Mouse (Mus musculus): ENCODE measurements at regions not wholly inside any gene's neighbourhood (a gene's known extent, or its start where the extent isn't known, plus 50 kb on each side); places are given as distances from the start of the nearest gene placed in this dataset.

DNA sequence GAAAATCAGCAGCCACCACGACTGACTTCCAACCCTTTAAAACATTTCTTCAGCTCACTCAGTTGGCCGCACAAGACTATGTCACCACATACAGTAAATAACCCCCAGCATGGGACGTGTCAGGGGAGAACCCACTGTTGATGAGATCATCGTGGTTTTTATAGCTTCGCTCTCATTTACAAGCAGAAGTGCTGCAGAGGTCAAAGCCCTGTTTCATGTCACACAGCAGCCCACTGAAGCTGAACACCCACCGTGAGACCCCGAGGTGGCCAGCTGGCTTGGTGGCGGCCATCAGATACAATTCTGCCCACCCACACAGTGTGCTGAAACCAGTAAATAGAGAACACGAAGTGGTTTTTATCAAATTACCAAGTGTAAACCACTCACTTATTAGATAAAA is 503.7 kb downstream of the Fat4 start:
- no peak for DNase-seq

DNA sequence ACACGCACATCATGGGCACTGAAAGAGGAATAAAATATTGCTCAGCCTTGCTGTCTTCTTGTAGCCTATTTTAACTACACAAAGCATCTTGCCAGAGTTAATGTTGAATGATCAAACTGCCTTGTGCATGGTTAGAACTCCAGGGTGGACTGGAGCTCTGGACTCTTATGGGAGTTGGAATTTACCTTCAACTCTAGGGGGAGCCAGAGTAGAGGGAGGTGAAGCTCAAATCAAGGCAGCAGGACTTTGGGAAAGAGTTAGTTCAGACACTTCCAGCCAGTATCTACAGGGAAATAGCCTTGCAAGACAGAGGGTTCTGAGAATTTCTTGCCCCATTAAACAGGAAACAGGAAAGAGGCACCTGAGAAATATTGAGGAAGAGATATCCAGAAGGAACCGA is 505.3 kb downstream of the Fat4 start:
- no peak for DNase-seq

DNA sequence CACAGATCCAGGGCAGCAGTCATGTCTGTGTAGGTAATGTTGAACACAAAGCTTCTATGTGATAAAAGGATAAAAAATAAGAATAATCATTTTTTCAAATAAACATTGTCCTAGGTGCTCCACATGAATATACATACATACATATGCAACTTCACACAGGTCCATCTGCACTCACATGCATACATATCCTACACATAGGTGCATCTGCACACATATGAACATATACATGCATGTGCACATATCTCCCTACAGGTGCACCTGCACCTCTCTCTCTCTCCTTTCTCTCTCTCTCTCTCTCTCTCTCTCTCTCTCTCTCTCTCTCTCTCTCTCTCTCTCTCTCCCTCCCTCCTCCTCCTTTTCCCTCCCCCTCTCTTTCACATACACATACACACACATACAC is 509.9 kb downstream of the Fat4 start:
- DNase-seq: no peak

DNA sequence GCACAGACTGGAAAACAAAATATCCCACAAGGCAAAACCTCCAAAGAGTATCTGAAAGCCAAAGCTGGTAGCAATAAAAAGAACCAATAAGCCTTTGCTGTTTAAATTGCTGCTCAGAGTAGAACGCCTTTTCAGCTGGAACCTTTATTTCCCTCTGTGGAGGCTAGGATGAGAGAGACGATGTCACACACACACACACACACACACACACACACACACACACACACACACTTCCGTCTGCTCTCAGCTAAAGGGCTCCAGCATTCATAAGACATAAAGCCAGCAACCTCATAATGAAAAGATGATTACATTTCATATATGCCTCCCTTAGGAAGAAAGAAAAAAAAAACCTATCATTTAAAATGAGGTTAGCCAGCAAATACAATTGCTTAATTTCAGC is 510.5 kb downstream of the Fat4 start:
- DNase-seq: no peak

DNA sequence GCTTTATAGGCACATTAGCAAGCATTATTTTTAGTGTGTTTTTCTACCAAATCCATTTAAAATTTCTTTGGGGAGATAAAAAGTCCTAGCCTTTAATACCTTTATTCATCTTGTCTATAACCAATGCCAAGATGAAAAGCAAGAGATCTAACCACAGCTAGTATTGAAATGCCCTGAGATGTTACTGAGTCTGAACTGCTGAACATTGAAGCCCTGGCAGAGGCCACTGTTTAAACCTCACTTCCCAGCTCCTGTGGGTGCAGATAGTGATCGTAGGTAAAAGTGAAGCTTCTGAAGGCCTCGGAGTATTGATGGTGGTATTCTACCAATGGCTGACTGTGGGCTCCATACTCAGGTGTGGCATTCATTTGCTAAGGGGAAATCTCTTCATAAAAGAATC is 510.9 kb downstream of the Fat4 start:
- no peak for DNase-seq

DNA sequence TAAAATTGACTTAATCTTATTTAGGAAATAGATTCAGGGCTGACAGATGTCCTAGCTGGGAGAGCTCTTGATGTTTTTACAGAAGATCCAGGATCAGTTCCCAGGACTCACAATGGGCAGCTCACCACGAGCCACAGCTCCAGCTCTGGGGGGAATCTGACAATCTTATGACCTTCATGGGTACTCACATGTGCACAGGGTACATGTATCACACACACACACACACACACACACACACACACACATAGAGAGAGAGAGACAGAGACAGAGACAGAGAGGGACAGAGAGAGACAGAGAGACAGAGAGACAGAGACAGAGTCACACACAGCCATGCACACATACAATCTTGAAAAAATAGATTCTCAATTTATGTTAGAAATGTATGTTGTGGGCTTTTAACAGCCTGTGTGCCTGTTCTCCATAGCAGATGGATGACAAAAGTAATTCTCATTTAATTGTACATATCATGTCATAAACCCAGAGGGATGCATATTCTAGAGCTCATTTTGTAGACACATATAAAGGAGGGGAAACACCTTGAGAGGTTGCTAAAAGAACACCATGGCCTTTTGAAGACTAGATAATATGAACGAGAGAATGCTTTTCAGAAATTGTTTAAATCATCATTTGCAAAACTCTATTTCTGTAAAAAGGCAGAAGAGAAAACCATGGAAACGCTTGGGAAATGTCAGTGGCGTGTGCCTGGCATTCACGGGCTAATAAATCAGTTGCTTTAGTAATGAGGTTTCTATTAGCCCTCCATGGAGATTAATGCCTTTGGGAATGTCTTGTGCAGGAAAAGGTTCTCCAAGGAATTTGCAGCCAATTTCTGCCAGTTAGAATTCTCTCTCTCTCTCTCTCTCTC is 538.3 kb downstream of the Fat4 start:
- DNase-seq: no peak

DNA sequence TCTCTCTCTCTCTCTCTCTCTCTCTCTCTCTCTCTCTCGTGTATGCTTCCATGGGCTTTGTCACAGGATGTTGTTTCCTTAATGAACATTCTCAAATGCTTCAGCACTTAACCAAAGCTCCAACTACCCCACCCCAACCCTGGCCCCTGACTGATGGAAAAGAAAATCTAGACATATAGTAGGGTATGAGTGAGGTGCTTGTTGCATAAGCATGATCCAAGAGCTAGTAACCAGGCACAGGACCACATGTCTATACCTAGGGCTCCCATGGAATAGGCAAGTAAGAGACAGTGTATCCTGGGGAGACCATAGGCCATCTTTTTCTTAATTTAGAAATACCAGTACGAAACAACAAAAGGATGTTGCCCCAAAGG is 538.9 kb downstream of the Fat4 start:
- no peak for DNase-seq

DNA sequence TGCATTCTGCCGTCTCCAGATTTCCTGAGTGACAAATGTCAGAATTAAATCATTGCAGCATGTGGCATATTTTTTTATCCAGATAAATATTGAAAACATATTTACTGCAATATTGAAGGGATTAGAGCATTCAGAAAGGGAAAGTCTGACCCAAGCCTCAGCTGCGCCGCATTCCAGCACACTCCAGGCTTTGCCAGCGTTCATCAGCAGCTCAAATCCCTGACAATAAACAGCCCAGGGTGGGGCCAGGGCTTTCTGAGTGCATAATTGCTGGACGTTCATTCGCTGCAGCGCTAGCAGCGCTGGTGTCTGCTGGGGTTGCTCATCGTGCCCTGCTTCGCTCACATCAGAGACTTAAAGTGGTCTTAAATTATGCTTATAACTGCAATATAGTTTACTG is 556.6 kb downstream of the Fat4 start:
- no peak for DNase-seq

DNA sequence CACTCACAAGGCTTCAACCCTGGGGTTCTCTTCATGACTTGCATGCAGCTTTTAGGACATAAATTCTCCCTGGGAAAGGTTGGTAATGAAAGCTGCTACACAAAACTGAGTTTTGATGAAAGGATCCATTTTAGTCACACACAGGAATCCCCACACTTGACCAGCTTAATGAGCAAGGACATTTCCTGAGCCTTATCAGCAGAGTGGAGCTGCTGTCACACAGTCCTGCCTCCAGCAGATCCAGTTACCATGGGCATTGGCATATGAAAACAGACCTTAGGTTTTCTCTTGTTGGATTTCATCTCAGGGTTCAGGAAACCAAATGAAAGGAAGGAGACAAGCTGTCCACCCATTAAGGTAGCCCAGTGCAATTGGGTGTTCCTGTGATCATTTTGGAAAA is 568.9 kb downstream of the Fat4 start:
- no peak for DNase-seq

DNA sequence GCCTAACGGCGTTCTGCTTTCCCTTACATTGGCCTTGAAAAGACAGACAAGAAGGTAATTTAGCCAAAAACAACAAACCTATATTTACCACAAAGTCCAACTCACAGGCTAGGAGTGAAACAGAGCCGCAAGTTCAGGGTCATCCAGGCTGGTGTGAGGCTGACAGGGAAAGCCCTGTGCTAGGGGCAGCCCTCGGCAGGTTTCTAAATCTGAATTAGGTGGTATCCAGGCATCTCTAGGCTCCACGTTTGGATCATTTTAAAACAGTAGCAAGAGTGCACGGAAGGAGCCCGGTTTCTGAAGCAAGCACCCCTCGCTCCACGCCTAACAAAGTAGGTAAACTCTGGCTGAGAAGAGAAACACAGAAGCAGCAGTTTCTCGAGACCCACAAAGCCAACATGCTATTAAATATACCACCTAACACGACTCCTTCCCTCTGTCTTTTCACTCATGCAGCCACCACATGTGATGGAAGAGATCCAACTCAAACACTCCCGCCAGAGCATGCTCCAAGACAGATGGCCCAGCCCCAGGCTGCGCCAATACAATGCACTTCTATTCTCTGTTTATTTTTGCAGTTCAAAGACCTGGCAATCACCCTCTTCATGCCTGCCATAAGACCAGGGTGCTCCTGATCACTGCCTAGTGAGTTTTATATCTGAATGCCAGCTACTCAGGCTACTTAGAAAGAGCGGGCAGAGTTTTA is 573.6 kb downstream of the Fat4 start:
- DNase-seq: no peak

DNA sequence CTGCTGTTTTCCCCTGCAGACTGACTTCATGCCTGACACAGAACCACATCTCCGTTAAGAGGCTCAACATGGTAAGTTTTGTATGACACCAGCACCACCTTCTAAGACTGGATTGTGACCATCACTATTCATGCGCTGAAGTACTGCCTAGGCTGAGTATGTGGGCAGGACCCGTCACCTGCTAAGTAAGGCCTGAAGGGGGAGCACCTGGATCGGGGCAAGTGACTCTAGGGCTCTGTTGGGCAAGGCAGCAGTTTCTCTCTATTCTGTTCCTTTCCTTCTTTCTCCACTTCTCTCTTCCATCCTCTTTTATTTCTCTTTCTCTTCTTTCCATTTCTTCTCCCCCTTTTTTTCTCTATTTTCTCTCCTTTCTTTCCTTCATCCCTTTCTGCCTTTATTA is 574.8 kb downstream of the Fat4 start:
- no peak for DNase-seq

DNA sequence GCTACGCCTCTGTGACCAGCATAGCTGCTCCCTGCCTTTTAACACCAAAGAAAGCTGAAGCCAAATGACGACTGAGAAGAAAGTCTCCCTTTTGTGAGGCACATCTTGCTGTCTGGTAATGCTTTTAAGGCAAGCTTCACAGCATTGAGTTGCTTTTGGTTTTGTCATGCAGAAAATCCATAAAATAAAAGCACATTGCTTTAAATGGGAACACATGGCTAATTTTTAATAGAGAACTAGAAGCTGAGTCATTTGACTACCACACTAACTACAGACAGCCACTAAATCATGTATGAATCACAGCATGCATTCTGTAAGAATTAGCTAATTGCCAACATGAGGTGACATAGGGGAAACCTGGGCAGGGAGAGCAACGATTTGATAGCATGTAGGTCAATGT is 579.1 kb downstream of the Fat4 start:
- DNase-seq: no peak

DNA sequence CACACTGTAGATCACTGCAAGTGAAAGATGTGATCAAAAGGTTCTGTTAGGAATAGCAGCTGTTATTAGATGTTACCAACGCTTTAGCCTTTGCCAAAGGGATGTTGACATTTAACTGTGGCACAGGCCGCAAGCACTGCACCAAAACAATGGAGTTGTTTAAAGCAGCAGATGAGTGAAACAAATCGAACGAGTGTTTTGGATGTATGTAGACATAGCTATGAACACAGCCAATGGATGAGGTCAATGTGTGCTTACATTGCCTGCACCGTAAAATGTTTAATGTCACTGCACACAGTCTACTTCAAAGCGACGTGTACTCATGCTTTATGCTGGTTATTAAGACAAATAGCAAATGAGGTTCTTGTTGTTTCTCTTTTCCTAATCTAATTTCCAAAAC is 602.7 kb downstream of the Fat4 start:
- DNase-seq: no peak

DNA sequence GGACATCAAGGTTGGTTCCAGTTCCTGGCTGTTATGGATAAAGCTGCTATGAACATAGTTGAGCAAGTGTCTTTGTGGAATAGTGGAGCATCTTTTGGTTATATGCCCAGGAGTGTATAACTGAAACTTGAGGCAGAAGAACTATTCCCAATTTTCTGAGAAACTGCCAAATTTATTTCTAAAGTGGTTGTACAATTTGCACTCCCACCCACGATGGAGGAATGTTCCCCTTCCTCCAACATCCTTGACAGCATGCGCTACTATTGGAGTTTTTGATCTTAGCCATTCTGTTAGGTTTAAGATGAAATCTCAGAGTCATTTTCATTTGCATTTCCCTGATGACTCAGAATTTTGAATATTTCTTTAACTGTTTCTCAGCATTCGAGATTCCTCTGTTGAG is 607.6 kb downstream of the Fat4 start:
- DNase-seq: no peak

DNA sequence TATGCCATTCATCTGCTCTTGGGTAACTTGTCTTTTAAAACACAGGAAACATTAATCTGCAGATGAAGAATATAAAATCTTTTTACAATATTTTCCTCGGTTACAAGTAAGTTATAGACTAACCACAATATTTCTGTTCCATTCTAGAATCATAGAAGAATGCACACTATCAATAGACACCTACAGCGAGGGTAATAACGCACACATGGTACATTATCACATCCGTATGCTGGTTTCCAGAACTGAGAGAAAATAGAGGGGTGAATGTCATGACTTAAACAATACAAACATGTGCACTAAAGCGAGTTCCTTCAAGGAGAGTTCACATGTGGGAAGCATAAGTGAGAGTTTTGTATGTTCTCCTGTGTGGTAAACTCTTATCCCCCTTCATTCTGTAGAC is 641.3 kb downstream of the Fat4 start:
- DNase-seq: no peak

DNA sequence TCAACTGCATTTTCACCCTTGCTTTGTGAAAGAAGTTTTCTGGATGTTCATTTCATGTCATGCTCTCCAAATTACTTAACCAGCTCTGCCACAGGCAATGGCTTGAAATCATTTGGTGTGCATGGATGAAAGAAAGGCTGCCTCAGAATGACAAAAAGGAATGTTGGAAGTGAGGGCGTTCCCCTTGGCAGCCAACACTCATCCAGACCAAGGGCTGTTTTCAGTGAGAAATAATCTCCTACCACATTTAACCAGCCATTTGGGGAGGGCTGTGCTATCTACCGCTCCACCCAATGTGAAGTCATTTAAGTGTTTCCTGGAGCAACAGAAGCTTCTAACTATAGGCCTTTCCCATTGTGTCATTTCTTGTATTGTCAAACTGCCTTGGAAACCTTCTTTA is 650.8 kb downstream of the Fat4 start:
- DNase-seq: no peak

DNA sequence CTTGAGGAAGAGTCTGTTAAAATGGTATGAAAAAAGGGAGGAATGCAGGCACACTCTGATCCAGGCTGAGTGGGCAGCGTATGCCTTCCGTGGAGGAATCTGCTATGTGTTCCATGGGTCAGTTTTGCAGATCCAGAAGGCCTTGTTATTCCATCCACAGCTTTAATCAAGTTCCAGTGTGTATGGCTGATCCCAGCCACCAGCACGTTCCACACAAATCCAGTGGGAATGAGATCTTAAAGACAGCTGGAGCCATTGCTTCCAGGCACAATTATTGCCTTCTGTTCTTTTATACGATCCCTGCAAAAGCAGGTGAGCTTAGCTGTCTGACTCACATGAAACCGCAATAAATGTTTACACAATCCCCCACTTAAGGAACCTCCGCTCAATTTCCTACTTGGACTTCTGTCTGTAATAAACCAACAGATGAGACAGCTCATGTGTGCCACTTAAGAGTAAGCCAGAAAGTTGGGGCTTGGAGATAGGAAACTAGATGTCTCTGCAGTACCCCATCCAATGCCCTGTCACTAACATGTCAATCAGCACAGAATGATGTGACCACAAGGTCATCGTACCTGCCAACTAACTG is 653.9 kb downstream of the Fat4 start:
- no peak for DNase-seq

DNA sequence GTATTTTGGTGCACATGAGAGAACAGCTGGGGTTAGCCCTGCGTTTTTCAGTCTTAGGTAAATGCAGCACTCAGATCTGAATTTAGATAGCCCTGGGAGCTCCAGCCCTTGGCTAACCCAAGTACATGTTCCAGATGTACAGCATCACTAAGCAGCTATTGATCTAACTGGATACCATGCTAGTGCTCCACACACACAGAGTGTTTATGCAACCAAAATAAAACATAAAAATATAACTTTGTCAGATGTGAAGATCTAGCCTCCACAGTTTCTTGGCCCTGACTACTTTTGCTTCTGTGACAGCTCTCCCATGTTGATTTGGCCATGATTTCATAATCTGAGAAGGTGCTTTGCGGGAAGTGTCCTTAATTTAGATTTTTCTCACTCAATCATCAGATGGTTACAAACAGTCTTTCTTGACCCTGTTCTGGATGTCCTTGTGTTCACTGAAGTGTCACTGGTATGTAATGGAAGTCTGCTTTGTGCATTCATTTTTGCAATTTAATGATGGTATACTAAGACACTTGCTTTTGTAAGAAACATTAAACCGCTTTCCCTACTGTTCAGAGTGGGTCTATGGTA is 672.8 kb downstream of the Fat4 start:
- DNase-seq: no peak

DNA sequence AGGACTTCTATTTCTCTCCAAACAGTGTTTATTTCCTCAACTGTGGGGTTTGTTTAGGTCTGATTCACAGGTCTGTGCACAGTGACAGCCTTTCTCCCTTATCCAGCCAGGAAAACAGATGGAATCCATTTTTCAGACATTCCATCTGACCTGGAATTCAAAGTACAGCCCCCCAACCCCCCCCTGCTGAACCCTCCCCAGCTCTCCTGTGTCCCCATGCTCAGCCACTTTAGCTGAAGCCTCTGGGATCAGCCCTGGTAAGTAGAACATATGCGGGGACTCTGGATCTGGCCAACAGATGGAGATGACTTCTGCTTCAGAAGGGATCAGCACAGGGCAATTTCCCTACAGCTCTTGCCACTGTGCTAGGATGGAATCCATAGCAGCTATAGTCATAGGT is 674.2 kb downstream of the Fat4 start:
- DNase-seq: no peak

DNA sequence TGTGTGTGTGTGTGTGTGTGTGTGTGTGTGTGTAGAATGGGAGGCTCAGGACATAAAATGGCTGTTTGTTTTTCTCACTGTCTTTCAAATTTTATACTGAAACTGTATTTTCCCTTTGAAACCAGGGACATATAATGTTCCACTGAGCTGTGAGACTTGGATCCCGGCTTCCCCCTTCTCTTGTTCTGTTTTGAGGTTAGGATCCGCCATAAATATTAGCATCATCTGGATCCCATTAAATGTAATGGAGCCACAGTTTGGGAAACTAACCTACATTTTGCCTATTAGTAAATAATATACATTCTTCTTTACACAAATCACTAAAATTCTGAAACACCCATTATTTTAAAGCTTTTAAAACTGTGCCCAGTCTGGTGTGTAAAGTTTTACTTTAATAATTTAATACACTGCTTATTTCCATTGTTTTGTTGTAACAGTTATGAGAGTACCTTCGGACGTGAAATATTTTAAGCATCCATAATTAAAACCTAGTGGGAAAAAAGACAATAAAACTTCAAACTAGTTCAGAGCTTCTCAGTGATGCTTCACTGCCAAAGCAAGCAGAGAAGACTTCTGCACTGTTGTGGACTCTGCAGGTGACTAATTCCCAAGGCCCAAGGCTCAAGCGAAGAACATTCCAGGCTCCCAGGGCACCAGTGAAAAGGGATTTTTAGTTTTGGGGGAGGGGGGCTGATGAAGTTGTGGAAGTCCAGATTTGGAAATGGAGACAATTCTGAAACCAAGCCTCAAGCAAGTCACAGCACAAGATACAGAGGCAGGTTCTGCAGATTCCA is 684.9 kb downstream of the Fat4 start:
- DNase-seq: no peak

DNA sequence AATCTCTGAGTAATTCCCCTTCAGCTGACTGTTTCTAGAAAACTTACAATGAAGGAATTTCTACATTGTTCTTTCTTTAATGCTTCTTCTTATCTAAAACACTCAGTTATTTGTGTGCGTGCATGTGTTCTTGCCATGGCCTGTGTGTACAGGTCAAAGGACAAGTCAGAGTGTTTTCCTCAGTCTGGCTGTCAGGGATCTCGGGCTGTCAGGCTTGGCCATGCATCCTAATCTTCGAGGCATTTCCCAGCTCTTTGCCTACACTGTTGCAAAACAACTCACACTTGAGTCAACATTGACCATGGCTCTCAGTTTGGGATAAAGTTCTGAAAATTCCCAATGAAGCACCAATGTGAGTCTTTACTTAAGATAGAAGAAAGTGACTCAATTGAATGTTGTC is 688.5 kb downstream of the Fat4 start:
- DNase-seq: no peak

DNA sequence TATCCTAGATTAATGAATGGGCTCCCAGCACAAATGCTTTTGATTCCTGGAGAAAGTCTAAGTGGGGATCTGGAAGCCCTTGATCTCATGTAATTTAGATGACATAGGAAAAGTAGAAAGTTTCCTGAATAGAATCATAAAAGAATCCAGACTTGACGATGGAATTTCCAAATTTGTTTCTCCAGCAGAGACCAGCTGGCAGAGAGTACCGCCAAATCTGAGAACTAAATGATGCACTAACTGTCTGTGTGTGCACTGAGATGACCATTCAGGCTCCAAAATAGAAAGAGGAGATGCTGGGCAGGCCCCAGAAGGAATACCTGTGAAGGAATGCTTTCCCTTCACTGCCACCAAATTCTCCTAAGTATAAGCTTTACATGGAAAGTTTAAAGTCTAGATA is 704.6 kb downstream of the Fat4 start:
- no peak for DNase-seq
